Mouse (Mus musculus): ENCODE results near the gene S100a7a. TPM values are rescaled to one million over a fixed set of nuclear protein-coding genes. Genes with fewer than 3 reads are reported as not detected.

S100a7a gene
- total and polyA plus RNA-seq, 3 experiments, result 0.18 to 0.57 (median 0.29) TPM

DNA sequence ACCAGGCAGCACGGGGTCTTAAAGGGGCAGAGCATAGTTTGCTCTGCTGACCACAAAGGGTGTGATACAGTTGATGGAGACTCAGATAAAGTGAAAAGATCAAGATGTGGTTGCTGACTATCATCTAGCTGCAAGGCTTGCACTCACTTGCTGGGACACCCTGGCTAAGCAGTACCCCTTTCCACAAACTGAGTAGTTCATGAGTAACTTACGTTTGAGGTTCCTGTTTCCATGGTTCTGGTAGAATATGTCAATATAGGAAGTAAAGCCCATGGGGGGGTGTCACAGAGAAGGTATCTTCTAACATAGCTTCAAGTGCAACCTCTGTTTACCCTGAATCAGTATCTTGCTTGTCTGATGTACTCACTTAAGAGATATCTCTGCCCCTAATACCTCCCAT lies 39.7 kb downstream of the S100a7a start:
- intact Hi-C loops (cut with DNase I), result no loop called here

DNA sequence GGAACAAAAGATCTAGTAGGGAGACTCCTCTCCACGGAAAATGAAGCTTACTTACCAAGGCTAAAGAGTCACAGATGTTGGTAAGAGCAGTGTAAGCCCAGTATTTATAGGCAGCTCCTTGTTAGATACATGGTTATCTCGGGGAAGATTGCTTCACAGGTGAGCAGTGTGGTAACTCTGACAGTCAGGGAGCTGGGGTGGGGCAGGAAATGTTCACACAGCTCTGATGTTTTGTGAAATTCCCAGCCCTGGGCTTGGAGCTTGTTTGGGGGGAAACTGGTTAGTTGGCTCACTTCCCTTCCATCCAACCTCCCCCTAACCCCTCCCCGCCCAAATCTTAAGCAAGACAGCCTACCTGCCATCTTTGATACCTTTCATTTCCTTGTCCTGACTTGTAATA lies 41.8 kb downstream of the S100a7a start, which contains the start of gene S100a9:
TSS of gene S100a9 (minus strand) at position 109 of the 400 bp plus-strand sequence.
- WGBS, result 49% methylated on average over 3 of the region's 3 CpGs
- H3K27ac ChIP-seq, result no peak within 1 kb of the TSS
- no peak within 1 kb of the TSS for H3K4me3 ChIP-seq
- intact Hi-C loops (cut with DNase I), result no loop called here
- no peaks in the 10 kb centered on the region for H3K27me3 ChIP-seq (ENCODE audit: control insufficient read depth, insufficient read depth, low read length)
- no peaks in the 10 kb centered on the region for H3K79me2 ChIP-seq (replicated peaks; ENCODE audit: control insufficient read depth, insufficient read depth, low read length)
- no peaks in the 10 kb centered on the region for H3K4me1 ChIP-seq (ENCODE audit: control insufficient read depth, insufficient read depth, low read length)
- DNase-seq, result no peak
- no peak within 1 kb of the TSS for H3K9ac ChIP-seq (ENCODE audit: low read depth, low read length)
- TF ChIP-seq EP300 (IDR thresholded peaks at IDR 0.05; ENCODE audit: insufficient read depth, low read depth, low read length) (no peak), POLR2A (IDR thresholded peaks at IDR 0.05; ENCODE audit: insufficient read depth, low read depth, low read length) (no peak), CTCF (IDR thresholded peaks at IDR 0.05) (no peak)
- no peaks in the 10 kb centered on the region for H3K36me3 ChIP-seq (ENCODE audit: control insufficient read depth, insufficient read depth, low read length)

More for the DNA sequence above, 39.7 kb downstream of the S100a7a start:
- Histone ChIP-seq H3K4me1 (ENCODE audit: control insufficient read depth, insufficient read depth, low read length) (no peaks in the 10 kb centered on the region), H3K36me3 (ENCODE audit: control insufficient read depth, insufficient read depth, low read length) (no peaks in the 10 kb centered on the region), H3K27ac (no peak overlapping the region), H3K9ac (ENCODE audit: low read depth, low read length) (no peak overlapping the region), H3K79me2 (replicated peaks; ENCODE audit: control insufficient read depth, insufficient read depth, low read length) (no peaks in the 10 kb centered on the region), H3K27me3 (ENCODE audit: control insufficient read depth, insufficient read depth, low read length) (no peaks in the 10 kb centered on the region), H3K4me3 (no peak overlapping the region)
- 61% methylated on average over 2 of the region's 2 CpGs for WGBS
- TF ChIP-seq POLR2A (IDR thresholded peaks at IDR 0.05; ENCODE audit: insufficient read depth, low read depth, low read length) (no peak), CTCF (IDR thresholded peaks at IDR 0.05) (no peak), EP300 (IDR thresholded peaks at IDR 0.05; ENCODE audit: insufficient read depth, low read depth, low read length) (no peak)
- no peak for DNase-seq

DNA sequence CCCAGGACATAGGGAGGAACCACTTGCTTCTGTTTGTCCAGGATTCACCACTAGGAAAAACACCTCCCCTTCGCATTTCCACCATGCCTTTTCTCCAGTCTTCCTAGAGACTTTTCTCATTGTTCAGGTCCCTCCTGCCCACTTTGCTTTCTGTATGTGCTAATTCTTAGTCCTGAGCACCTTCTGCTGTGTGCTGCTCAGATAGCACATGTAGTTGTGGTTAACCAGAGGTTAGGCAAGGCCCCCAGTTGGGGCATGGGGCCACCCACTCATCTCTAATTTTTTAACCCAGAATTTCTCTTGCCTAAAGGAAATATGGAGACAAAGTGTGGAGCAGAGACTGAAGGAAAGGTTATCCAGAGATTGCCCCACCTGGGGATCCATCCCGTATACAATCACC lies 48.4 kb downstream of the S100a7a start:
- 75% methylated on average over 2 of the region's 2 CpGs for WGBS
- TF ChIP-seq POLR2A (IDR thresholded peaks at IDR 0.05; ENCODE audit: insufficient read depth, low read depth, low read length) (no peak), CTCF (IDR thresholded peaks at IDR 0.05) (no peak), EP300 (IDR thresholded peaks at IDR 0.05; ENCODE audit: insufficient read depth, low read depth, low read length) (no peak)
- Histone ChIP-seq H3K4me3 (no peak overlapping the region), H3K9ac (ENCODE audit: low read depth, low read length) (no peak overlapping the region), H3K27ac (no peak overlapping the region), H3K36me3 (ENCODE audit: control insufficient read depth, insufficient read depth, low read length) (no peaks in the 10 kb centered on the region), H3K4me1 (ENCODE audit: control insufficient read depth, insufficient read depth, low read length) (no peaks in the 10 kb centered on the region), H3K79me2 (replicated peaks; ENCODE audit: control insufficient read depth, insufficient read depth, low read length) (no peaks in the 10 kb centered on the region), H3K27me3 (ENCODE audit: control insufficient read depth, insufficient read depth, low read length) (no peaks in the 10 kb centered on the region)
- intact Hi-C loops (cut with DNase I), result no loop called here
- DNase-seq, result no peak

Other genes starting within 250 kb of the S100a7a start
- 10 to 100 TPM; 22.9 to 26.3 TPM for gene Ints3, start 220.4 kb upstream of the S100a7a start, total RNA-seq (2021)
- 15.2 and 21.8 TPM in 2 replicates for gene Ints3, start 220.4 kb upstream of the S100a7a start, polyA plus RNA-seq (2012; rRNA removed)
- gene Npr1, start 188.2 kb upstream of the S100a7a start, total RNA-seq (2021), result 10 to 100 TPM; 16.1 to 16.3 TPM
- 35.0 and 47.5 TPM in 2 replicates for gene Npr1, start 188.2 kb upstream of the S100a7a start, polyA plus RNA-seq (2012; rRNA removed)
- gene Ilf2, start 177.9 kb upstream of the S100a7a start, total RNA-seq (2021), result 10 to 100 TPM; 30.6 to 32.2 TPM
- 13.9 and 24.9 TPM in 2 replicates for gene Ilf2, start 177.9 kb upstream of the S100a7a start, polyA plus RNA-seq (2012; rRNA removed)
- 10 to 100 TPM; 60.0 to 71.3 TPM for gene Snapin, start 163.0 kb upstream of the S100a7a start, total RNA-seq (2021)
- 50.7 and 89.1 TPM in 2 replicates for gene Snapin, start 163.0 kb upstream of the S100a7a start, polyA plus RNA-seq (2012; rRNA removed)
- 10 to 100 TPM; 90.0 to 93.0 TPM for gene Chtop, start 144.5 kb upstream of the S100a7a start, total RNA-seq (2021)
- gene Chtop, start 144.5 kb upstream of the S100a7a start, polyA plus RNA-seq (2012; rRNA removed), result 30.4 and 51.4 TPM in 2 replicates
- 1,000 to 10,000 TPM in 1 of 2 experiments, 100 to 1,000 TPM in 1; 871 to 1,070 TPM for gene S100a1, start 139.6 kb upstream of the S100a7a start, total RNA-seq (2021)
- 1,425 and 1,426 TPM in 2 replicates for gene S100a1, start 139.6 kb upstream of the S100a7a start, polyA plus RNA-seq (2012; rRNA removed)
- gene S100a13, start 139.6 kb upstream of the S100a7a start, total RNA-seq (2021), result 10 to 100 TPM; 28.3 to 29.6 TPM
- 56.7 and 78.0 TPM in 2 replicates for gene S100a13, start 139.6 kb upstream of the S100a7a start, polyA plus RNA-seq (2012; rRNA removed)
- under 1 TPM; 0.23 to 0.50 TPM for gene S100a14, start 127.2 kb upstream of the S100a7a start, total RNA-seq (2021)
- gene S100a14, start 127.2 kb upstream of the S100a7a start, polyA plus RNA-seq (2012; rRNA removed), result 0.57 TPM in 1 of 2 replicates, not detected in the other
- gene S100a16, start 116.8 kb upstream of the S100a7a start, total RNA-seq (2021), result 10 to 100 TPM; 65.5 to 69.6 TPM
- gene S100a16, start 116.8 kb upstream of the S100a7a start, polyA plus RNA-seq (2012; rRNA removed), result 75.2 and 98.3 TPM in 2 replicates
- gene S100a3, start 93.4 kb upstream of the S100a7a start, total RNA-seq (2021), result not detected
- 0.32 and 0.37 TPM in 2 replicates for gene S100a3, start 93.4 kb upstream of the S100a7a start, polyA plus RNA-seq (2012; rRNA removed)
- gene S100a2, start 63.8 kb upstream of the S100a7a start, total RNA-seq (2021), result not detected
- gene S100a2, start 63.8 kb upstream of the S100a7a start, polyA plus RNA-seq (2012; rRNA removed), result not detected in 2 replicates
- gene Gm42674, start 52.1 kb upstream of the S100a7a start, total RNA-seq (2021), result not detected
- gene Gm42674, start 52.1 kb upstream of the S100a7a start, polyA plus RNA-seq (2012; rRNA removed), result not detected in 2 replicates
- 10 to 100 TPM in 1 of 2 experiments, 1 to 10 TPM in 1; 9.9 to 11.4 TPM for gene S100a4, start 50.2 kb upstream of the S100a7a start, total RNA-seq (2021)
- gene S100a4, start 50.2 kb upstream of the S100a7a start, polyA plus RNA-seq (2012; rRNA removed), result 20.4 and 26.3 TPM in 2 replicates
- not detected for gene S100a5, start 45.5 kb upstream of the S100a7a start, total RNA-seq (2021)
- gene S100a5, start 45.5 kb upstream of the S100a7a start, polyA plus RNA-seq (2012; rRNA removed), result not detected in 2 replicates
- 10 to 100 TPM; 65.8 to 79.9 TPM for gene S100a6, start 41.1 kb upstream of the S100a7a start, total RNA-seq (2021)
- gene S100a6, start 41.1 kb upstream of the S100a7a start, polyA plus RNA-seq (2012; rRNA removed), result 141 and 158 TPM in 2 replicates
- gene S100a8, start 15.0 kb downstream of the S100a7a start, total RNA-seq (2021), result 1 to 10 TPM in 1 of 2 experiments, not detected in 1; 7.7 TPM
- gene S100a8, start 15.0 kb downstream of the S100a7a start, polyA plus RNA-seq (2012; rRNA removed), result 4.6 and 6.6 TPM in 2 replicates
- gene S100a9, start 41.7 kb downstream of the S100a7a start, total RNA-seq (2021), result 1 to 10 TPM; 1.5 to 9.2 TPM
- 6.2 and 7.0 TPM in 2 replicates for gene S100a9, start 41.7 kb downstream of the S100a7a start, polyA plus RNA-seq (2012; rRNA removed)
- not detected for gene Pglyrp4, start 72.9 kb downstream of the S100a7a start, total RNA-seq (2021)
- not detected in 2 replicates for gene Pglyrp4, start 72.9 kb downstream of the S100a7a start, polyA plus RNA-seq (2012; rRNA removed)
- gene Gm5849, start 123.9 kb downstream of the S100a7a start, total RNA-seq (2021), result not detected
- gene Gm5849, start 123.9 kb downstream of the S100a7a start, polyA plus RNA-seq (2012; rRNA removed), result not detected in 2 replicates

Data from heart, adult 2 months (tissue).